Mouse (Mus musculus) small intestine, adult 2 months (tissue): ENCODE data around the gene Mfsd13b.

Experiments used
- CTCF ChIP-seq: fragments of 200-500 bp; IDR thresholded peaks from 2 replicates; pipeline ENCODE4 v1.5.1; 2012; ENCODE audit warnings: low read depth, mild to moderate bottlenecking, control low read depth, inconsistent platforms, low read length, moderate library complexity, mixed read lengths; ENCODE audit not compliant: insufficient replicate concordance, insufficient read length; ENCODE audit errors: extremely low read depth
- POLR2A ChIP-seq: fragments of 200-500 bp; IDR thresholded peaks from 2 replicates; pipeline ENCODE4 v1.6.1; 2012; ENCODE audit warnings: low read depth, mild to moderate bottlenecking, control low read depth, inconsistent platforms, low read length, moderate library complexity

DNA sequence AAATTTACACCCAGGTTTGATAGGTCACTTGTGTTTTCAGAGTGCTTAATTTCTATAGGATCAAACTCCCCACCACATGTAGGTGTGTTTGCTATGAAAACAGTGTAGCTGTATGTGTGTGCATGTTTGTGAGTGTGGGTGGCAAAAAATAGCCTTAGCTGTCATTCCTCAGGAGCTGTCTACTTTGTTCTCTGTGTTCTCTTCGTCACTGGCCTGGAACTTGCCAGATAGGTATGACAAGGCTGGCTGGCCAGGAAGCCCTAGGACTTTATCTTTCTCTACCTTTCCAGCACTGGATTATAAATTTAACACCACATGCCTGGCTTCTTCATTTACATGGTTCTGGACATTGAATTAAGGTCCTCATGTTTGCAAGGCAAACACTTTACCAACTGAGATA is 61.9 kb downstream of the Mfsd13b start:
- TF ChIP-seq POLR2A (no peak), CTCF (no peak)
